Mouse (Mus musculus) small intestine, adult 2 months (tissue): ENCODE results near the gene Gal3st3.

Experiments
- CTCF ChIP-seq: fragments of 200-500 bp; IDR thresholded peaks from 2 replicates; pipeline ENCODE4 v1.5.1; 2012; ENCODE audit warnings: low read depth, mild to moderate bottlenecking, control low read depth, inconsistent platforms, low read length, moderate library complexity, mixed read lengths; ENCODE audit not compliant: insufficient replicate concordance, insufficient read length; ENCODE audit errors: extremely low read depth
- POLR2A ChIP-seq: fragments of 200-500 bp; IDR thresholded peaks from 2 replicates; pipeline ENCODE4 v1.6.1; 2012; ENCODE audit warnings: low read depth, mild to moderate bottlenecking, control low read depth, inconsistent platforms, low read length, moderate library complexity

DNA sequence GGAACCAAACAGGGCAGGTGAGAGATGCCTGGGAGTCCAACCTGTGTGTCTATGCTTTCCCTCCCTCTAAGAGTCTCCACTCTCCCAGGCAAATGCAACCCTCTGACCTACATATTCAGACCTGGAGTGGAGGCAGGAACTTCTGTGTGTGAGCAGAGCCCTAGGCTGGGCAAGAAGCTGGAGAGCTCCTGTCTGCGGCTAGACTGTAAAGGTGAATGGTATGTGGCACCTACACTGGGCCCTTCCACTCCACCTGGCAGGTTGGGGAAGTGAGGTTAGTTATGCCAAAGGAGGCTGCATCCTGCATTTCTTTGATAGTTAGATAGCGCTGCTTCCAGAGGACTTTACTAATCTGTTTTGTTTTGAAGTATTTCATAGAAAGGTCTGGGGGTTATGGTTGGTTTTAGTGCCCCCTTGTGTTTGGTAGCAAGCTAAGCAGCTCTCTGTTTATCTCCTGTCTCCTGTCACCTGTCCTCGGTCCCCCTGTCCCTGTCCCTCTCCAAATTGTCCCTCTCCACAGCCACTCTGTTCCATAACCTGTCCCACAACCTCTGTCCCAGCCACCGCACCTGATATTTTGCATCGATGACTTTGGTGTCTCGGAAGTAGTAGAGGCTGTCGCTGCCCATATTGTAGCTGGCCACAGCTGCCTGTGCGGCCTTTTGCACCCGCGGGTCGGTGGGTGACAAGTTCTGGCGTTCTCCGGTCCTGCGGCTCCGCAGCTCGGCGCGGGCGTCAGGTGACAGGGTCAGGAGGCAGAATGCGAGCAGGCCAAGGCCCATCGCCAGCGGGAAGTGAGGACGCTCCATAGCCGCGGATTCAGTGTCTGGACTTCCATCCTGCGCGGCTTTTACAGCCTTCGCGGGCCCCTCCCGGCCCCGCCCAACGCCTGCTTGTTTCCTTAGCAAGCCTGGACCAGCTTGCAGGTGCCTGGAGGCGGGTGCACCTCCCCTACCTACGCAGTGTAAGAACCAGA, 50.7 kb downstream of the Gal3st3 start:
- TF ChIP-seq POLR2A (peak; percentile 21; the same call in 1 of the 2 replicates), CTCF (peak; percentile 40; the same call in 1 of the 2 replicates)
